Mouse (Mus musculus): ENCODE measurements around the gene Gnb1.
"Not testable (repeated sequence)": the region's sequence is repeated elsewhere in the genome, so short reads cannot be mapped to it uniquely, and the experiment has no call there.

The Gnb1 gene

DNA sequence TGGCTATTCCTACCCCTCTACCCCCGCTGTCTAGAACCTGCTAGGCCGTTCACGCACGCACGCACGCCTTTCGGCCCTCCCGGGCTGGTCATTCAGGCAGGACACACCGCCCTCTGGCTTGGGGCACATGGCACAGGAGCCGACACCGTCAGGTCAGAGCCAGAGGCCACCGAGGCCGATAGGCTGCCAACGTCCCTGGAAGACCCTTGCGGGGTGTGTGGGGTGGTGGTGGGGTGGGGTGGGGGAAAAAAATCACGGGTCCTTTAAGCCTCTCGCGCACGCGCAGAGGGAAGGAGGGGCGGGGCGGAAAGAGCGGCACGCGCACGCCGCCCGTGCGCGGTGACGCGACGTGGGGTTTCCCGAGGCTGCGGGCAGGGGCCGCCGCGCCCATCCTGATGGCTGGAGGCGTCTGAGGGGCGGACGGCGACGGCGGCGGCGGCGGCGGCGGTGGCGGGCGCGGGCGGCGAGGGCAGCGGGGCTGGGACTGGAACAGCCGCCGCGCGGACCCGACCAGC lies at the start of gene Gnb1:
TSS of gene Gnb1 (plus strand) at position 372 of the 515 bp plus-strand sequence.
- in situ Hi-C loops (cut with MboI; ENCODE audit: low sequenced_read_pairs) = no loop called here

- in situ Hi-C loops (cut with MboI; ENCODE audit: low sequenced_read_pairs) = no loop called here
Measured at GRCm38 (mm10) chr4:155442808-155443207, 48.4 kb upstream of the Gnb1 start.

- in situ Hi-C loops (cut with MboI; ENCODE audit: low sequenced_read_pairs) = no loop called here
Measured at GRCm38 (mm10) chr4:155451597-155451996, 39.6 kb upstream of the Gnb1 start.

- in situ Hi-C loops (cut with MboI; ENCODE audit: low sequenced_read_pairs) = no loop called here
Measured at GRCm38 (mm10) chr4:155458575-155458974, 32.6 kb upstream of the Gnb1 start.

DNA sequence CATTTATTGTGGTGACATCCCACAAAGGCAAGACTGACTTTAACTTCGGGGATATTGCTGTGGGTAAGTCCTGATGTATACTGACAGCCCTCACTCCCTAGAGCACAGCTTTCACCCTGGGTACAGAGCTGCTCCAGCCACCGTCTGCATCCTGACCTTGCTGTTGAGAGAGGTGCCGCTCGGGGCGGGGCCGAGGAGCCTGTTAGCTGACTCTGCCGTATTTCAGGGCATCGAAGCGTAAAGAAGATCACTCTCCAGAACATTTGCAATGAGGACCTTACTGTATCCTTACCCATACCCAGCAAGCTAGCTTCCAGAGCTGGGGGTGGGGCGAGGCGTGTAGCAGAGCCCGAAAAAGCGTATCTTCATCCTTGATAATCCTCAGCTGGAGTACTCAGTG lies 28.1 kb upstream of the Gnb1 start:
- in situ Hi-C loops (cut with MboI; ENCODE audit: low sequenced_read_pairs) = no loop called here

GRCm38 (mm10) chr4:155463611-155464010 lies 27.6 kb upstream of the Gnb1 start:
- in situ Hi-C loops (cut with MboI; ENCODE audit: low sequenced_read_pairs) = no loop called here

DNA sequence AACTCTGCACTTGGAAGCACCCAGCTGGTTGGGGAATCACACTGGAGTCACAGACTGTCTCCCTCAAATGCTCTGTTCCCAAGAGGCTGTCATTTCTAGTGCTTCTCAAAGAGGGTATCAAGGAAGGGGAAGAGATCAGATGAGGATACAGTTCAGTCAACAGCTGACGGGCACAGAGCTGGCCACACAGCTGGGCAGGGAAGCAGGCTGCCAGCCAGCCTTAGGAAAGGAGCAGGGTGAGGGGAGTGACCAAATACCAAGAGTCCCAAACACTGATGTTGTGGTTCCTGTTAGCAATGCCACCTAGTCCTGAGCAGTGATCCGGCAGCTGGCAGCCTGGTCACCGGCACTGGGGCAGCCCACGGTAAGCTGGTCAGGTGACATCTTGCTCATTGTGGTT lies 27.1 kb upstream of the Gnb1 start:
- in situ Hi-C loops (cut with MboI; ENCODE audit: low sequenced_read_pairs) = no loop called here

- in situ Hi-C loops (cut with MboI; ENCODE audit: low sequenced_read_pairs) = no loop called here
Measured at GRCm38 (mm10) chr4:155465607-155466006, 25.6 kb upstream of the Gnb1 start.

DNA sequence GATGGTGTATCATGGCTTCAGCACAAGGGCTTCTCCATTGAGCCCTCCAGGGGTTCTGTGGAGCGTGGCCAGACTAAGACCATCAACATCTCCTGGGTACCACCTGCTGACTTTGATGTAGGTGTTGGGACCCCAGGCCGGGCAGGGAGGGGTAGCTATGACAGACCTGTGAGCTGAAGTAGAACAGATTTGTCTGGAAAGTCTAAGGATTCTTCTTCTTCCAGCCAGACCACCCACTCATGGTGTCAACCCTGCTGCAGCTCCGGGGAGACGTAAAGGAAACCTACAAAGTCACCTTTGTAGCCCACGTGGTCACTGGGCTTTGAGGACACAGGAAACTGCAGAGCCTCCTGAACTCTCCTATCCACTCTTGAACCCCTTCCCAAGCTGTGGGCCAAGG lies 25.1 kb upstream of the Gnb1 start:
- in situ Hi-C loops (cut with MboI; ENCODE audit: low sequenced_read_pairs) = no loop called here

DNA sequence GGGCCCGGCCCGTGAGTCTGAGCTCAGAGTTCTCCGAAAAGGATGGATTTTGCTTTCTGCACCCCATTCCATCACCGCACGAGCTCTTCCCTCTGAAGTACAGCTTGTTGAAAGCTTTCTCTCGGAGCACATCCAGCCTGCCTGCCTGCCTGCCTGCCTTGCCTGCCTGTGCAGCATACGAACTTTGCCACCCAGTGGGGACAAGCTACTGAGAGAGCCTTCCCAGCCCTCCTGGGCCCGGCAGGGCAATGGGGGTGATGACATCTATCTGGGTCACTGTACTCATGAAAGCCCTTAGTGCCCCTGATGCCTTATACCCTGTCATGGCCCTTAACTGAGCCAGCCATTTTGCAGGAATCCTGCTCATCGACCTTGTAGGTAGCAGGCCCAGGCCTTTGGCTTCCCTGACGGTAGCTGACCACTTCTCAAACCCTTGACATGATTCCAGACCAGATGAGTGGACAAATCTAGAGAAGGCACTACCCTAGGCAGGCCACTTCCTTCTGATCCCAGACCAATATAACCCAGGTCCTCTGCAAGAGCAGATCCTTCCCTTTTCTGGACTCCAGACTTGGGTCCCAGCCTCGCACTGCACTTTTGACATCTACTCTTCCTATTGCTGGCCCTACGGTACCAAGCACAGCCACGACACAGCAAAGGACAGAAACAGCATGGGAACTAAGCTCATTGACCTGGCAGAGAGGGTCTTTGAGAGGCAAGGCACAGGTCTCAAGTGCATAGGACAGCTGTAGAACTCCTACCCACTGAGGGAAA lies 23.7 kb upstream of the Gnb1 start:
- in situ Hi-C loops (cut with MboI; ENCODE audit: low sequenced_read_pairs) = no loop called here

GRCm38 (mm10) chr4:155468952-155469351 lies 22.2 kb upstream of the Gnb1 start, which contains the start of gene Tmem52:
TSS of gene Tmem52 (plus strand) at chr4:155469114.
- in situ Hi-C loops (cut with MboI; ENCODE audit: low sequenced_read_pairs) = no loop called here

DNA sequence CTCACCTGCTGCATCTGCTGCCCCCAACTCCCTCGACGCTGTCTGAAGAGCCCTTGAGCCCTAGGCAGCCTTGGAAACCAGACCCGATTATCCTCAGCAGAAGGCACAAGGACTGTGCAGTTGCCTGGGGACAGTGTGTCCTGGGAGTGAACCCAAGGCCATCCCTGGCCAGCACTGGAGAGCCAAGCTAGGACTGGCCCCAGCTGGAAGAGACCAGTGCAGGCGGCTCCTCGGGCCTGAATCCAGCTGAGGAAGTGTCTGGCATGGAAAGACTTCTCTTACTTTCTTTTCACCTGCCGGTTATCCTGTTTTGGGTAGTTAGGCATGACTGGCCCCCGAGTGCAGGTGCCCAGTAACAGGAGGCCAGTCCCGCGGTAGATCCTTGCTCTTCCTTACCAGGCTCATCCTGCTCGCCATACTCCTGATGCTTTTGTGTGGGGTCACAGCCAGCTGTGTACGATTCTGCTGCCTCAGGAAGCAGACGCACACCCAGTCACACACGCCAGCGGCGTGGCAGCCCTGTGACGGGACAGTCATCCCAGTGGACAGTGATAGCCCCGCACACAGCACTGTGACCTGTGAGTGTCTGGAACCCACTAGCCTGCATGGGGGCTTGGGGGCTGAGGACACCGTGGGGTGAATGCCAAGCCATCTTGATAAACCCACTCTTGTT lies 21.4 kb upstream of the Gnb1 start:
- in situ Hi-C loops (cut with MboI; ENCODE audit: low sequenced_read_pairs) = no loop called here

DNA sequence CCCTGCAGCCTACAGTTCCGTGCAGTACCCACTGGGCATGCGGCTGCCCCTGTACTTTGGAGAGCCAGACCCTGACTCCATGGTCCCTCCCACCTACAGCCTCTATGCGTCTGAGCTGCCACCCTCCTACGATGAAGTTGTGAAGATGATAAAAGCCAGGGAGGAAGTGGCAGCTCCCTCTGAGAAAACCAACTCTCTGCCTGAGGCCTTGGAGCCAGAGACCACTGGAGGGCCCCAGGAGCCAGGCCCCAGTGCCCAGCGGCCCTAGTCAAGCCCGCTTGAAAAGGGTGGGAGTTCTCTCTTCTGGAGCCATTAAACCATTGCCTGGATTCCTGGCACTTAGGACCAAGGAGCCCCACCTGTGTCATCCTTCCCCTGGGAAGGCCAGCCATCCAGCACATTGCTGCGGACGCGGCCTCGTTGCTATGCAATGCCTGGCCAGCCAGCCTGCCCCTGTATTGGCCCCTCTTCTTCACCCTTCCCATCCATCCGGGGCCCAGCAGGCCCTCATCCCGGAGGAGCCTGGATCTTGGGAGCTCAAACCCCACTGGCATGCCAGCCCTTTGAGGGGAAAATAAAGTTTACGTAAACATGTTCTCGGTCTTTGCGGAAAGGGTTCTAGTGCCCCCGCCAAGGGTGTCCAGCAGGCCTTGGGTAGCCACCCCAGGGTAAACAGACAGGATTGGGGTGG lies 20.8 kb upstream of the Gnb1 start:
- in situ Hi-C loops (cut with MboI; ENCODE audit: low sequenced_read_pairs) = no loop called here

DNA sequence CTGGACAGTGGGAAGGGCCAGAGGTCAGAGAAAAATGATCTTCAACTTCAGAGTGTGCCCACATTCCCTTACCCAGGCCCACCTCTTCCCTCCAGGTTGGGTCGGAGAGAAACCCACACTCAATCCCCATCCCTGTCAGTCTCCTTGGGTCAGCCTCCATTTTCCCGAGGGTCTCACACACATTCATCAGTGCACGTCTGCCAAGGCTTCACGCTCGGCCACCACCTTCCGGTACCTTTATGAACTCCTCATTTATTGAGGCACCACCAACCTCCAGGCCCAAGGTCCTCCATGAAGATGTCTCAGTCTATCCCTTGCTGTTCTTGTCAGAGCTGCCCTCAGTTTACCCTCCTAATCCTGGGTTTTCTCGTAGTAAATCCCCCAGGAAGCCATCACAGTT lies 20.2 kb upstream of the Gnb1 start:
- in situ Hi-C loops (cut with MboI; ENCODE audit: low sequenced_read_pairs) = no loop called here

DNA sequence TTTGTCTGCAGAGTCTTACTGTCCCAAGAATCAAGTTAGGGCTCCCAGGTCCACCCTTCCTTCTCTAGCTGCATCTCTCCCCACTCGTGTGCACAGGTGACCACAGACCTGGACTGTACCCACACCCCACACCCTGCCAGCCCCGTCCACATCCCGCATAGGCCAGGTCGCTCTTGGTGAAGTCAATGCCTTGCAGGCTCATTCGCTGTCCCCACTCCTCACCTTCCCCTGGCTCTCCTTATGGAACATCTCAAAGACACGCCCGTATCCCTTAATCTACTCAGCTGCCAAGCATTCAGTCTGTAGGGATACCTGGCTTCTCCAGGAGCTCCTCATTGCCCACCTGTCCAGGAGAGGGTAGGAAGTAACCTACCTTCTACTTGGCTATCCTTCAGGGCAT lies 19.8 kb upstream of the Gnb1 start:
- in situ Hi-C loops (cut with MboI; ENCODE audit: low sequenced_read_pairs) = no loop called here

- in situ Hi-C loops (cut with MboI; ENCODE audit: low sequenced_read_pairs) = no loop called here
Measured at GRCm38 (mm10) chr4:155472716-155473290, 18.4 kb upstream of the Gnb1 start.

DNA sequence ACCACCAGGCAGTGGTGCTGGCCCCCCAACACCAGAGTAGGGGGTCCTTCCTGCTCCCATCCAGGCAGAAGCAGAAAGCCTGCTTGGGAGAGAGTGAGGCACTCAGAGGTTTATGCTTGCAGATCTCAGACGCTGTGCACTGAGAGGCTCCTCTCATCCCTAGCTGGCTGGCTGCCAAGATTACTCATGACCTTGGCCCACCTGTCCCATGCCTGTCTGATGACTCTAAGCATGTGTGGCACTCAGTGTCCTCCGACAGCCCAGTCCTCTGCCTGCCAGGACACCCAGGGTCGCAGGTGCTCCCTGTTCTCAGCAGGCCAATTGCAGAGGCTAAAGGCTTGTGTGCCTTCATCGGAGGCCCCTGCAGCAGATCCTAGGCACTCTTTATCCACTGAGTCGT lies 17.8 kb upstream of the Gnb1 start:
- in situ Hi-C loops (cut with MboI; ENCODE audit: low sequenced_read_pairs) = no loop called here

GRCm38 (mm10) chr4:155473796-155474195 lies 17.4 kb upstream of the Gnb1 start:
- in situ Hi-C loops (cut with MboI; ENCODE audit: low sequenced_read_pairs) = not testable (repeated sequence)

DNA sequence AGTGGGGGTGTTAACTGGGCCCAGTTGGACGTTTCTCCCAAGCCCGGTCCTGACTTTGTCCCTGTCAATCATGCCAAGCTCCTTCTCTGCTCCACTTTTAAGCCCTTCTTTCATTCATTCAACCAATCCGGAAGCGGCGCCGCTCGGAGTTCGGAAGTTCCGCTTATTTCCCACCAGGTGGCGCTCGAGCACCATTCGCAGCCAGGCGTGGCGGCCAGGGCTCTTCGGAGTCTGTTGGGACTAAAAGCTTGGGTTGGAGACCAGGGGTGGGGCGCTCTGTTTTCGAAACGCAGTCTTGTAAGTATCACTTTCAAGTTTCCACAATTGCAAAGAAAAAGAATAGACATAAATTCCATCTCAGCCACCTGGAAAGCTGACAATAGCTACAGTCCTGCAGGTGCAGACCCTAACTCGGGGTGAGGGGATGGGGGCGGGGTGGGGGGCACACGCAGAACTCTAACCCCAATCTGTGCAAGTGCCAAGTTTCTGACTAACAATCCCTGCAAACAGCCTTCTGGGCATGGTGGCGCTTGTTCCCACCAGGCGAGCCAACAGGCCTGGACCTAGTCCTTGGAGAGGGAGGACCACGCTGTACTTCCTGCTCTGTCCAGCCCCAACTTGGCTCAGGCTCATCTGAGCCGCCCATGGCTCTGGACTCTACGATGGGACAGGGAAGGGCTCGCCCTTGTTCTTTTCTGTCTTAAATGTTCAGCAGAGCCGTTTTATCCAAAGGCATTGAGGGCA lies 9.6 kb upstream of the Gnb1 start:
- in situ Hi-C loops (cut with MboI; ENCODE audit: low sequenced_read_pairs) = loop anchor here (5.0 kb wide), 1 partner anchor 96 kb away; no protein-coding TSS in a partner anchor

DNA sequence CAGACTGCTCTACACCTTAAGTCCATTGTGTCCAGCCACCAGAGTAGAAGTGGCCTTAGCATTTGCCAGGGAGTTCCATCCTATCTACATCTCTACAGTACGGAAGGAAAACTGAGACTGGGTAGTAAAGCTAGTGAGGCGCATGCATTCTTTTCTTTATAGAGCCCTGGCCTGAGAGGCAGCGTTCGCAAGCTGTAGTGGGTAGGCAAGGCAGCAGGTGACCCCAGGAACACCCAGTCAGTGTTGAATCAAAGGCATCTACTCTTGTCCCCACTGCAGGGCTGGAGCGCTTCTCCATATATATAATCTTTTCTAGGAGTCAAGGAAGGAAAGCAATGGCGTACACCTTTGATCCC lies 9.1 kb upstream of the Gnb1 start:
- in situ Hi-C loops (cut with MboI; ENCODE audit: low sequenced_read_pairs) = loop anchor here (5.0 kb wide), 1 partner anchor 95 kb away; no protein-coding TSS in a partner anchor
